Mouse (Mus musculus): ENCODE measurements around the gene Smoc1. TPM values are rescaled to one million over a fixed set of nuclear protein-coding genes. Genes with fewer than 3 reads are reported as not detected.

Smoc1 gene
- total and polyA plus RNA-seq, 2 experiments from 2014 or later: 2.7 to 5.9 TPM

- no peak overlapping the region for H3K4me2 ChIP-seq (ENCODE audit: low read depth, low read length)
- no peaks in the 10 kb centered on the region for H3K4me1 ChIP-seq (ENCODE audit: control insufficient read depth, insufficient read depth)
- WGBS: 77% methylated on average over 6 of the region's 6 CpGs
- no peak overlapping the region for H3K4me3 ChIP-seq (ENCODE audit: low read depth, low read length)
- DNase-seq (ENCODE audit: low spot score) (no peak), ATAC-seq (ENCODE audit: insufficient read depth, low read depth) (no peak)
- TF ChIP-seq EP300 (IDR thresholded peaks at IDR 0.05; ENCODE audit: low read depth) (no peak), CTCF (IDR thresholded peaks at IDR 0.05; ENCODE audit: low read depth) (no peak)
- peak overlapping the region; percentile 11; the same call in 1 of the 2 replicates for H3K27ac ChIP-seq (ENCODE audit: low read depth)
- H3K27me3 ChIP-seq (ENCODE audit: control insufficient read depth, insufficient read depth, low read length): no peaks in the 10 kb centered on the region
- no peaks in the 10 kb centered on the region for H3K9me3 ChIP-seq (replicated peaks; ENCODE audit: control insufficient read depth, low read length)
- H3K36me3 ChIP-seq (replicated peaks; ENCODE audit: control insufficient read depth, insufficient read depth, low read length): no peaks in the 10 kb centered on the region
- no peak overlapping the region for H3K9ac ChIP-seq (replicated peaks; ENCODE audit: low read depth, low read length)
These were observed 36.8 kb downstream of the Smoc1 start for GRCm38 (mm10) chr12:81063336-81063955.

- TF ChIP-seq CTCF (IDR thresholded peaks at IDR 0.05; ENCODE audit: low read depth) (no peak), EP300 (IDR thresholded peaks at IDR 0.05; ENCODE audit: low read depth) (no peak)
- 91% methylated on average over 2 of the region's 2 CpGs for WGBS
- Histone ChIP-seq H3K4me3 (ENCODE audit: low read depth, low read length) (no peak overlapping the region), H3K36me3 (replicated peaks; ENCODE audit: control insufficient read depth, insufficient read depth, low read length) (no peaks in the 10 kb centered on the region), H3K27me3 (ENCODE audit: control insufficient read depth, insufficient read depth, low read length) (no peaks in the 10 kb centered on the region), H3K9ac (replicated peaks; ENCODE audit: low read depth, low read length) (no peak overlapping the region), H3K9me3 (replicated peaks; ENCODE audit: control insufficient read depth, low read length) (no peaks in the 10 kb centered on the region), H3K27ac (ENCODE audit: low read depth) (no peak overlapping the region), H3K4me1 (ENCODE audit: control insufficient read depth, insufficient read depth) (no peaks in the 10 kb centered on the region), H3K4me2 (ENCODE audit: low read depth, low read length) (no peak overlapping the region)
- DNase-seq (ENCODE audit: low spot score) (no peak), ATAC-seq (ENCODE audit: insufficient read depth, low read depth) (no peak)
These were observed 47.5 kb downstream of the Smoc1 start for GRCm38 (mm10) chr12:81074139-81074538.

GRCm38 (mm10) chr12:81074941-81075340, 48.3 kb downstream of the Smoc1 start:
- no peak for ATAC-seq (ENCODE audit: insufficient read depth, low read depth)
- Histone ChIP-seq H3K9ac (replicated peaks; ENCODE audit: low read depth, low read length) (no peak overlapping the region), H3K4me2 (ENCODE audit: low read depth, low read length) (no peak overlapping the region), H3K9me3 (replicated peaks; ENCODE audit: control insufficient read depth, low read length) (no peaks in the 10 kb centered on the region), H3K4me3 (ENCODE audit: low read depth, low read length) (no peak overlapping the region), H3K36me3 (replicated peaks; ENCODE audit: control insufficient read depth, insufficient read depth, low read length) (no peaks in the 10 kb centered on the region), H3K27ac (ENCODE audit: low read depth) (no peak overlapping the region), H3K27me3 (ENCODE audit: control insufficient read depth, insufficient read depth, low read length) (no peaks in the 10 kb centered on the region), H3K4me1 (ENCODE audit: control insufficient read depth, insufficient read depth) (no peaks in the 10 kb centered on the region)
- TF ChIP-seq CTCF (IDR thresholded peaks at IDR 0.05; ENCODE audit: low read depth) (no peak), EP300 (IDR thresholded peaks at IDR 0.05; ENCODE audit: low read depth) (no peak)
- WGBS: 52% methylated on average over 3 of the region's 3 CpGs
- DNase-seq (ENCODE audit: low spot score): no peak

GRCm38 (mm10) chr12:81077953-81078646, 51.5 kb downstream of the Smoc1 start:
- H3K27me3 ChIP-seq (ENCODE audit: control insufficient read depth, insufficient read depth, low read length): no peaks in the 10 kb centered on the region
- H3K4me2 ChIP-seq (ENCODE audit: low read depth, low read length): no peak overlapping the region
- H3K9me3 ChIP-seq (replicated peaks; ENCODE audit: control insufficient read depth, low read length): no peaks in the 10 kb centered on the region
- H3K27ac ChIP-seq (ENCODE audit: low read depth): no peak overlapping the region
- H3K9ac ChIP-seq (replicated peaks; ENCODE audit: low read depth, low read length): no peak overlapping the region
- no peaks in the 10 kb centered on the region for H3K36me3 ChIP-seq (replicated peaks; ENCODE audit: control insufficient read depth, insufficient read depth, low read length)
- H3K4me3 ChIP-seq (ENCODE audit: low read depth, low read length): no peak overlapping the region
- no peaks in the 10 kb centered on the region for H3K4me1 ChIP-seq (ENCODE audit: control insufficient read depth, insufficient read depth)
- DNase-seq (ENCODE audit: low spot score): peak; percentile 43
- TF ChIP-seq EP300 (IDR thresholded peaks at IDR 0.05; ENCODE audit: low read depth): no peak
- no peak for TF ChIP-seq CTCF (IDR thresholded peaks at IDR 0.05; ENCODE audit: low read depth)
- no peak for ATAC-seq (ENCODE audit: insufficient read depth, low read depth)
- 43% methylated on average over 2 of the region's 2 CpGs for WGBS

- Histone ChIP-seq H3K4me3 (ENCODE audit: low read depth, low read length) (no peak overlapping the region), H3K4me2 (ENCODE audit: low read depth, low read length) (no peak overlapping the region), H3K4me1 (ENCODE audit: control insufficient read depth, insufficient read depth) (no peaks in the 10 kb centered on the region; the same call in 1 of the 2 replicates), H3K9me3 (replicated peaks; ENCODE audit: control insufficient read depth, low read length) (no peaks in the 10 kb centered on the region), H3K27ac (ENCODE audit: low read depth) (no peak overlapping the region), H3K9ac (replicated peaks; ENCODE audit: low read depth, low read length) (no peak overlapping the region), H3K27me3 (ENCODE audit: control insufficient read depth, insufficient read depth, low read length) (no peaks in the 10 kb centered on the region), H3K36me3 (replicated peaks; ENCODE audit: control insufficient read depth, insufficient read depth, low read length) (no peaks in the 10 kb centered on the region)
- no peak for DNase-seq (ENCODE audit: low spot score)
- TF ChIP-seq EP300 (IDR thresholded peaks at IDR 0.05; ENCODE audit: low read depth) (no peak), CTCF (IDR thresholded peaks at IDR 0.05; ENCODE audit: low read depth) (no peak)
- 48% methylated on average over 5 of the region's 5 CpGs for WGBS
- ATAC-seq (ENCODE audit: insufficient read depth, low read depth): no peak
These were observed 53.7 kb downstream of the Smoc1 start for GRCm38 (mm10) chr12:81080345-81080744.
